ENCODE assay signal across 8 mouse cellular contexts in the genomic region with DNA sequence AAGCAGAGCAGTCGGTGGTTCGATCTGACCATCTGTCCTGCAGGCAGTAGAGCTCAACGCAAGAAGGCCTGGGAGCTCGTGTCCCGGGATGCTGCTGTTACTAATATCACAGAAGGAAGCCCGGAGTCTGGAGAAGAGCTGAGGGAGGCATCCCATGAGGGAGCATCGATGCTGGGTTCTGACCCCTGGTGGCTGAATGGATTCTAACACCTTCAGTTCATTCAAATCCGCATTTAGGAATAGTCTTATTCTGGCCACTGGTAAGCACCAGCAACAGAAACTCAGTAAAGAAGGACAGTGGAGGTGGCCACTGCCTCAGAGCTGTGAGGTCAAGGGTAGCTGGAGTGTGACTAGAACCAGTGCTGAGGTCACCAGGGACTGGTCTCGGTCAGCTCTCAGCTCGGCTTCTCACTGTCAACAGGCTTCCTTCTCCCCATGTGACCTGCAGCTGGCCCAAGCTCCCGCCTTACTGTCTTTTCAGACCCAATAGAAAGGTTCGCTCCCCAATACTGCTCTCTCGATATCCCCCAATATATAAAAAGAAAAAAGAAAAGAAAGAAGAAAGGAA. TPM values are rescaled to one million over a fixed set of nuclear protein-coding genes. Genes with fewer than 3 reads are reported as not detected.
DNase-seq lines count a peak whose midpoint lies in the region; ATAC-seq and TF ChIP-seq lines count a peak whose summit lies in the region.
"Had no signal": no experiment of that assay in that cellular context is flagged by ENCODE, and none has a peak within 500 bp of the region (broad histone marks: within the 10 kb centered on the region; RNA-seq: fewer than 3 reads in every experiment).

No protein-coding gene starts in this region.

- H3K27me3 ChIP-seq in E14TG2a.4 (ENCODE audit: insufficient read depth, low read length): peaks cover 33% of the 10 kb centered on the region
- H3K27me3 ChIP-seq in kidney, postnatal 0 days (ENCODE audit: insufficient read depth, low read length): no peaks in the 10 kb centered on the region
- H3K27me3 ChIP-seq in liver, postnatal 0 days (ENCODE audit: insufficient read depth, low read length): no peaks in the 10 kb centered on the region
- H3K27me3 ChIP-seq: stomach, embryonic 15.5 days had no signal

- peaks cover 25% of the 10 kb centered on the region for H3K4me1 ChIP-seq in E14TG2a.4 (replicated peaks; ENCODE audit: low read depth, low read length)
- no peaks in the 10 kb centered on the region for H3K4me1 ChIP-seq in kidney, postnatal 0 days (replicated peaks; ENCODE audit: insufficient read depth, low read length)
- peaks cover 4% of the 10 kb centered on the region for H3K4me1 ChIP-seq in liver, postnatal 0 days (ENCODE audit: insufficient read depth)
- H3K4me1 ChIP-seq: stomach, embryonic 15.5 days had no signal

- ATAC-seq in granulocyte monocyte progenitor cell, adult 5-6 weeks (replicated peaks; ENCODE audit: poor library complexity, severe bottlenecking): peak; percentile 38; the same call in 1 of the 2 replicates
- ATAC-seq in kidney, postnatal 0 days (replicated peaks; ENCODE audit: low FRiP score, low read depth): no peak; the same call in 1 of the 2 replicates
- no peak for ATAC-seq in liver, postnatal 0 days

- no peak for TF ChIP-seq EP300 in liver, postnatal 0 days (IDR thresholded peaks at IDR 0.05; ENCODE audit: low read depth)

- DNase-seq in NIH3T3 (ENCODE audit: low read depth): peak; percentile 67
- peak; percentile 38 to 60 for DNase-seq in cerebellum, postnatal 4 days (ENCODE audit: low spot score in 2 of 2)
- DNase-seq in kidney, postnatal 0 days (ENCODE audit: low spot score): peak; percentile 78
- DNase-seq in liver, postnatal 0 days: peak; percentile 41
- peak; percentile 76 to 78 for DNase-seq in right cerebral cortex, adult 2 months (ENCODE audit: low spot score in 2 of 2)

- H3K36me3 ChIP-seq in E14TG2a.4 (ENCODE audit: insufficient read depth, low read length): no peaks in the 10 kb centered on the region
- H3K36me3 ChIP-seq in kidney, postnatal 0 days (ENCODE audit: insufficient read depth, low read length): no peaks in the 10 kb centered on the region
- H3K36me3 ChIP-seq in liver, postnatal 0 days (replicated peaks; ENCODE audit: insufficient read depth, low read length): no peaks in the 10 kb centered on the region
- H3K36me3 ChIP-seq: stomach, embryonic 15.5 days had no signal

- no peak overlapping the region for H3K9ac ChIP-seq in kidney, postnatal 0 days (ENCODE audit: low read depth, low read length)
- no peak overlapping the region for H3K9ac ChIP-seq in liver, postnatal 0 days (replicated peaks)
- H3K9ac ChIP-seq: stomach, embryonic 15.5 days had no signal

- no peak overlapping the region for H3K27ac ChIP-seq in kidney, postnatal 0 days
- no peak overlapping the region for H3K27ac ChIP-seq in liver, postnatal 0 days (ENCODE audit: low read depth)
- H3K27ac ChIP-seq: stomach, embryonic 15.5 days had no signal

- H3K9me3 ChIP-seq in E14TG2a.4 (ENCODE audit: low read length): no peaks in the 10 kb centered on the region
- no peaks in the 10 kb centered on the region for H3K9me3 ChIP-seq in kidney, postnatal 0 days (replicated peaks; ENCODE audit: low read length)
- H3K9me3 ChIP-seq in liver, postnatal 0 days (ENCODE audit: low read length): no peaks in the 10 kb centered on the region
- H3K9me3 ChIP-seq: stomach, embryonic 15.5 days had no signal

- WGBS in kidney, postnatal 0 days: 19% methylated on average over 13 of the region's 13 CpGs
- 31% methylated on average over 13 of the region's 13 CpGs for WGBS in liver, postnatal 0 days (ENCODE audit: insufficient replicate concordance)

- no peak overlapping the region for H3K4me3 ChIP-seq in E14TG2a.4 (replicated peaks; ENCODE audit: low read length)
- no peak overlapping the region for H3K4me3 ChIP-seq in kidney, postnatal 0 days (replicated peaks; ENCODE audit: low read depth, low read length)
- no peak overlapping the region for H3K4me3 ChIP-seq in liver, postnatal 0 days (ENCODE audit: low read depth, low read length)
- H3K4me3 ChIP-seq: stomach, embryonic 15.5 days had no signal

- TF ChIP-seq CTCF in E14TG2a.4 (conservative IDR thresholded peaks at IDR 0.05; ENCODE audit: low read length): peak; percentile 43
- peak; percentile 81 for TF ChIP-seq CTCF in kidney, postnatal 0 days (IDR thresholded peaks at IDR 0.05; ENCODE audit: low read depth)
- TF ChIP-seq CTCF in liver, postnatal 0 days (IDR thresholded peaks at IDR 0.05; ENCODE audit: low read depth): peak; percentile 72

- H3K4me2 ChIP-seq in kidney, postnatal 0 days (ENCODE audit: low read length): no peak overlapping the region
- no peak overlapping the region for H3K4me2 ChIP-seq in liver, postnatal 0 days (ENCODE audit: low read depth, low read length)
- H3K4me2 ChIP-seq: stomach, embryonic 15.5 days had no signal

RNA-seq across cellular contexts. Expression of a gene that starts 36.1 kb away (rescaled TPM):
- 6.0 and 6.8 TPM in 2 replicates for total RNA-seq in granulocyte monocyte progenitor cell, adult 5-6 weeks (2014; fragmentation: Nextera tagmentation)
- total RNA-seq in granulocyte monocyte progenitor cell, adult 5-6 weeks (2017): 2.2 and 4.4 TPM in 2 replicates
- 0.05 TPM in 1 of 2 replicates, not detected in the other for polyA plus RNA-seq in kidney, postnatal 0 days (2015; fragmentation: Nextera tagmentation; extraction: Ambion mirVana)
- 0.24 and 0.26 TPM in 2 replicates for polyA plus RNA-seq in liver, postnatal 0 days (2015; fragmentation: Nextera tagmentation; extraction: Ambion mirVana)
